Mouse (Mus musculus) lung, postnatal 10 days (tissue): ENCODE data around the gene Nkiras1.
"Not testable (repeated sequence)": the region's sequence is repeated elsewhere in the genome, so short reads cannot be mapped to it uniquely, and the experiment has no call there.

ENCODE experiments used
- DNase-seq: peaks from one replicate; pipeline ENCODE4 v3.0.0; 2021

The Nkiras1 gene

DNA sequence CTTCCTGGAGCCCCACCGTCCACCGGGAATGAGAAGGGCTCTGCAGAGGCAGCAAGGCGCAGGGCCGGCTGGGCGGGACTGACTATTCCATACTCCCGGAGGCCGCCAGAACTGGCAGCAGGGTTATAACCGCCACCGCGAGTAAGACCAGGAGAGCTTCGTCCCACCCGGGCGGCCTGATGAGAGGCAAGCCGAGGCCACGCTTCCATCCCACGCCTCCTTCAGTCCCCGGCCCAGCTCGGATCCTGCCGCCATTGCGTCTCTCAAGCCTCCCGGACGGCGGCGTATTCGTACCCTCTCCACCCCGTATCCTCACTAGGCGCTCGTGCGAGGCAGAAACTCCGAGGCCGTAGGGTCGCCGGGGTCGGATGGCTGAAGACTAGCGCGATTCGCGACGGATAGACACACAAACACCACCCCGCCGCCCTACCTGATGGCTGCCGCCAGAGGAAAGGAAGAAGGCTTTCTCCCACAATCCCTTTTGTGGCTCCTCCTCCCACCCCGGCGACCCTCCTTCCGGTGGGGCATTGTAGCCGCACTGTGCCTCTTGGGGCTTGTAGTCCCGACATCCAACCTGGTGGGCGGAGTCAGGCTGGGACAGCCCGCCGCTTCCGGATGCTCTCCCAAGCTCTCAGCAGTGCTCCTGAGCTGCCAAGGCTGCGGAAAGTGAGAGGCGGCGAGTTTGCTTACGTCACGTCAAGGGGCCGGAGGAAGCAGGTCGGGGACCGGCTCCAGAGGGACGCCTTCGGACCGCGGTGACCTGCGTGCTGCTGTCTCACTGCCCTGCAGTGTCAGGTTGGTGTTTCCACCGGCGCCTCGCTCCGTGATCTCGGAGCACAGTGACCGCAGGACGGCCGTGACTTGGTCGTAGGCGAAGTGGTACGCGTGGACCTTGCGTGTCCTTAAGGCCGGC is at the start of gene Nkiras1, which contains the start of gene Rpl15:
Gene Nkiras1, plus strand, starts transcription at position 608 of the 913 bp plus-strand sequence.
Gene Rpl15, minus strand, starts transcription at position 863 of the 913 bp plus-strand sequence.
- peak; percentile 100 for DNase-seq

DNA sequence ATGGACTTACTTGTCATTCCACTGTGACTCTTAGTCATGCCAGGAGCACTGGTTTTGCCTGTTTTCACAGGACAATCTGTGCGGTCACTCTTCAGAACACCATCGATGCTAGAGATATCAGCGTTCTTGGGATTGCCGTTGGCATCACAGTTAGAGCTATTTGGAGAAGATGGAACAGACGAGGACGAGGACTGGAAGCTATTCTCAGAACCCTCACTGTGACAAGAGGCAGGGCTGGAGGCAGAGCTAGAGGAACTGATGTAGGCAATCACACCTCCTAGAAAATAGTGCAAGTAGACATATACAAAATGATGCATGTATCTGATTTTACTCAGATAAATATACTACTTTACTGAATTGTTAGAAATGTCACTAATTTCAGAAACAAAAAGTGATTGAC is 49.0 kb upstream of the Nkiras1 start:
- no peak for DNase-seq

DNA sequence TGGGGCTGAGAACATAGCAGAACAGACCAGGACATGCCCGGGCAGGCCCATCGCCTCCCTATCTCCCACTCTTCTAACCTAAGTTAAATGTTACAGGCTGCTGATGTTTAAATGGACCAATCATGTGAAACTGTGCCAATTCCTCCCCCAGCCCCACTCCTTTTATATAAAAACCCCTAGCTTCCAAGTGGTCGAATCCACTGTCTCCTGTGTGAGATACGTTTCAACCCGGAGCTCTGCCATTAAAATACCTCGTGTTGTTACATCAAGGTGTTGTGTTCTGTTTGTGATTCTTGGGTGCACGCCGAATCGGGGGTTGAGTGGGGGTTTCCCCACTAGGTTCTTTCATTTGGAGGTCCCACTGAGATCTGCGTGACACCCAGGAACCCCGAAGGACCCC is 45.5 kb upstream of the Nkiras1 start:
- DNase-seq: not testable (repeated sequence)

DNA sequence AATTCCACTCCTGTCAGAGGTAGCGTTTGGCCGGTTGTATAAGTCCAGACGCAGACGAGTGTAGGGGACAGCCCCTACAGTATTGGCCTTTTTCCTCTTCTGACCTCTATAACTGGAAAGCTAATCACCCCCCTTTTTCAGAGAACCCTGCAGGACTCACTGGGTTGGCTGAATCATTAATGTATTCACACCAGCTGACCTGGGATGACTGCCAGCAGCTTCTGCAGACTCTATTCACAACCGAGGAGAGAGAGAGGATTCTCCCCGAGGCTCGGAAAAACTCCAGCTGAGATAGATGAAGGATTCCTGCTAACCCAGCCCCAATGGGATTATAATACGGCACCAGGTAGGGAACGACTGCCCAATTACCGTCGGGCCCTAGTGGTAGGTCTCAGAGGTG is 44.8 kb upstream of the Nkiras1 start:
- DNase-seq: not testable (repeated sequence)

DNA sequence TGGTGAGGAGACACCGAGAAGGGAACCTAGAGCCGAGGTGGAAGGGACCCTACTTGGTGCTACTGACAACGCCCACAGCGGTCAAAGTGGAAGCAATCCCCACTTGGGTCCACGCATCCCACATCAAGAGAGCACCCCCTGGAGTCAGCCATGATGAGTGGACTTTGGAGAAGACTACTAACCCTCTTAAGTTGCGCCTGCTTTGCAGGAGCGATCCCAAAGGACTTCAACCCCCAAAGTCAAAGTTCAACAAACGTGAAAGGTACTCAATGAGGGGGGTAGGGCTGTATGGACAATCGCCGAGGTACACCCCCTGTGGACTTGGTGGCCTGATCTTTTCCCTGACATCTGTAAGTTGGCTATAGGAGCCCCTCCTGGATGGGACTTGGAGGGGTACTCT is 41.2 kb upstream of the Nkiras1 start:
- not testable (repeated sequence) for DNase-seq

DNA sequence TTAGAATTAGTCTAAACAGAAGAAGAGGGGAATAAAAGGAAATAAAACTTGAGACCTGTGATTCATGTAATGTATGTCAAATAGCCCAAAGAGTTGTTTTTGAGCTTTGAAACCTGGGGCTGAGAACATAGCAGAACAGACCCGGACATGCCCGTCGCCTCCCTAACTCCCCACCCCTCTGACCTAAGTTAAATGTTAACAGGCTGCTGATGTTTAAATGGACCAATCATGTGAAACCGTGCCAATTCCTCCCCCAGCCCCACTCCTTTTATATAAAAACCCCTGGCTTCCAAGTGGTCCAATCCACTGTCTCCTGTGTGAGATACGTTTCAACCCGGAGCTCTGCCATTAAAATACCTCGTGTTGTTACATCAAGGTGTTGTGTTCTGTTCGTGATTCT is 39.1 kb upstream of the Nkiras1 start:
- DNase-seq: not testable (repeated sequence)

DNA sequence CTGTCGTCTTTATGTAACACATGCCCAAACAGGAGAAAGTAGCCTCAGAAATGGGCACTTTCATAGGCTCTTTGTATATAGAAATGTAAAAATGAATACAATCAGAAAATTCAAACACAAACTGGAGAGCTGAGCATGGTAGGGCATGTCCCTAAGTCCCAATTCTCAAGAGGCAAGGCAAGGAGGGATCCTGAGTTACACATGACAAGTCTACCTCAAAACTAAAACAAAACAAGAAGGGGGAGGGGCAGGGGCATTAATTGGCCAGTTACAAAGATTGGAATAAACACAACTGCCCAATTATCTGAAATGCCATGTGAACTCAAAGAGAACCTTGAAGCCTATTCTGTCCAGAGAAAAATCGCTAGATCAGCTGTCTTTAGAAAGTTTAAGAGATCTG is 37.9 kb upstream of the Nkiras1 start:
- DNase-seq: no peak

DNA sequence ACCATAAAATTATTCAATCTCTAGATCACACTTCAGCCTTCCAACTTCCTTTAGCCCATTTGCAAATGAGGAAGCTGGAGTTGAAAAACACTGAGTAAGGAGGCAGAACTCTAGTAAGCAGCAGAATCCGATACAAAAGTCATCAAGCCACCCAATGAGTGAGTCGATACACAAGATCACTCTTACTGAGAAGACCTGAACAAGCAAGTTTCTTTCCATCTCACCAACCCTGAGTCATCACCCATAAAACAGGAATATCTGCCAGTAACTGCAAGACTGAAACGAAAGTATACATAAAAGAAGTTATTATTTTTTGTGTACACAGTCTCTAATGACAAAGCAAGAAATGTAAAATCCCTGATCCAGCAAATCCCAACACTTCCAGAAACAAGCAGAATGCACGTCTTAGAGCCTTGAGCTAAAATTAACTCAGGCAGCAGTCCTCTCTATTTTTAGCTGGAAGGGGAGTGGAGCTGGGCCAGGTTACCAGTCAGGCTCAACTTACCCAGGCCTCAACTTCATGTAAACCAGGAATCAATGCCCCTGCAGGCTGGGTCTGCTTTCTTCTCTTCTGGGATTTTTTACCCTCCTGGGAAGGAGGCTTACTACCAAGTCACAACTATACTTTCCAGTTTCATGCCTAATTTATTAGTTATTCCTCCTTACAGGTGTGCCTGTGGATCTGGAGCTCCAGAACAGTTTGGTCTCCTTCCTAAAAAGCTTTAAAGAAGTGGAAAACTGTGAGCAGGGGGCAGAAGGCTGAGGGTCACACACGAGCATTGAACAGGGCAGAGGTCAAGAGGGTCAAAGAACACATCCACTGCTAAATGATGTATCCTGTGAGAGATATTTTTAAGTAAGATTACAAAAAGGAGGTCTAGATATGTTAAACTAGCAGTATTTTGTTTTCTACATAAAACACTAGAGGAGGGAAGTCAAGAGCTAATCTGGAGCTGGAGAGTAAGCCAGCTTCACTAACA is 36.7 kb upstream of the Nkiras1 start:
- no peak for DNase-seq

DNA sequence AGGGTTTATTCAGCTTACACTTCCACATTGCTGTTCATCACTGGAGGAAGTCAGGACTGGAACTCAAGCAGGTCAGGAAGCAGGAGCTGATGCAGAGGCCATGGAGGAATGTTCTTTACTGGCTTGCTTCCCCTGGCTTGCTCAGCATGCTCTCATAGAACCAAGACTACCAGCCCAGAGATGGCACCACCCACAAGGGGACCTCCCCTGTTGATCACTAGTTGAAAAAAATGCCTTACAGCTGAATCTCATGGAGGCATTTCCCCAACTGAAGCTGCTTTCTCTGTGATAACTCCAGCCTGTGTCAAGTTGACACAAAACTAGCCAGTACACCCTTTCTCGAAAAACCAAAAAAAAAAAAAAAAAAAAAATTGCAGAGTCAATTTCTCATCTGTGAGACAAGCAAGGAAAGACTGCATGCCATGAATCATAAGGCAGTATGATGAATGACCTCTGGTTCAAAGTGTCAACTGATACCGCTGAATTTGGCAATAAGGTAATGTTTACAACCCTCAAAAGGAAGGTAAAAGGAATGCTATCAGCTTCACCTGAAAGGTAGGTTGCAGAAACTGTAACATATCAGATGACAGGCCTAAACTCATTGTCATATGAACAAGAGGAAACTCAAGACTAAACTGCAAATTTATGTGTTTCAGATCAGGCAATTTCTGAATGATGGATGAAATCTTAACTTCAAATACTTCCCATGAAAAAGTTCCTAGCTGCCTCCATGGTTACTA is 34.3 kb upstream of the Nkiras1 start:
- DNase-seq: not testable (repeated sequence)

DNA sequence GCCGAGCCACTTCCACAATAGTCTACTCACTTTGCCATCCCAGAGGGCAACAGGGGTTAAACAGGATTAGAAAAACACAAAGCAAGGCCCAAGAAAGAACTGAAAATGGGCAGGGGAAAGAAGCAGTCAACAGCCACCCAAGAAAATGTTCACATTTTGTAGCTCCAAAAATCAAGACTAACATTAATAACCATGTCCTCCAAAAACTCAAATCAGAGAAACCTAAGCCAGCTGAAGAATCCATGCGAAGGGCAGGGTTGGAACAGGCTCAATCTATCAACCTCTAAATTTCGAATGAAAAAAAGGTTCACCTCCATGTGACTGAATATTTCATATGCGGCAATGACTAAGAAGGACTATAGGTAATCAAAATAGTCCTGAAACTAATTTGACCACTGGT is 33.6 kb upstream of the Nkiras1 start:
- no peak for DNase-seq

DNA sequence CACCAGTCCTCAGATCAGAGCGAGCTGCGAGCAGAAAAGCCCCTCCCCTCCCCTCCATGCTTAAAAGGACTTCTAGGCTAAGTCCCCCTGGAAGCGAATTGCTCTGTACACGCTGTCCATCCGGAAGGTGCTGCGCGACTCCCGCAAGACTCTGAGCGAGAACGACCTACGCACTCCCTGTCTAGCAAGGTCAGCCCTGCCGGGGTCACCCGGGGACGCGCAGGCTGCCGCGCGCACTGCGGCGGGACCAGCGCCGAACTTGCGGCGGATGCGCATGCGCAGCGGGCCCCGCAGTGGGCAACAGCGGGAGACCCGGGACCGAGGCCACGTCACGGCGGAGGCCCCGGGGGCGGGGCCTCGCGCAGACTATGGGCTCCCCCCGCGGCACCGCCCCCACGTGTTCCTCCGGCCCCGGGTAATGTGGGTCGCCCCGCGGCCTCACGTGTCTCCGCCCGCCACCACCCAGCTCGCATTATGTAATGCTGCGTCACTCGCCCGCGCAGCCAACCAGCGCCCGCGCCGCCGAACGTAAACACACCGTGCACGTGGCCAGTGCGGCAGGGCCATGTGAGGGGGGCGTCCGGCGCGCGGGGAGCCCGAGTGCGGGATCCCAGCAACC is 32.7 kb upstream of the Nkiras1 start:
- DNase-seq: peak; percentile 98

DNA sequence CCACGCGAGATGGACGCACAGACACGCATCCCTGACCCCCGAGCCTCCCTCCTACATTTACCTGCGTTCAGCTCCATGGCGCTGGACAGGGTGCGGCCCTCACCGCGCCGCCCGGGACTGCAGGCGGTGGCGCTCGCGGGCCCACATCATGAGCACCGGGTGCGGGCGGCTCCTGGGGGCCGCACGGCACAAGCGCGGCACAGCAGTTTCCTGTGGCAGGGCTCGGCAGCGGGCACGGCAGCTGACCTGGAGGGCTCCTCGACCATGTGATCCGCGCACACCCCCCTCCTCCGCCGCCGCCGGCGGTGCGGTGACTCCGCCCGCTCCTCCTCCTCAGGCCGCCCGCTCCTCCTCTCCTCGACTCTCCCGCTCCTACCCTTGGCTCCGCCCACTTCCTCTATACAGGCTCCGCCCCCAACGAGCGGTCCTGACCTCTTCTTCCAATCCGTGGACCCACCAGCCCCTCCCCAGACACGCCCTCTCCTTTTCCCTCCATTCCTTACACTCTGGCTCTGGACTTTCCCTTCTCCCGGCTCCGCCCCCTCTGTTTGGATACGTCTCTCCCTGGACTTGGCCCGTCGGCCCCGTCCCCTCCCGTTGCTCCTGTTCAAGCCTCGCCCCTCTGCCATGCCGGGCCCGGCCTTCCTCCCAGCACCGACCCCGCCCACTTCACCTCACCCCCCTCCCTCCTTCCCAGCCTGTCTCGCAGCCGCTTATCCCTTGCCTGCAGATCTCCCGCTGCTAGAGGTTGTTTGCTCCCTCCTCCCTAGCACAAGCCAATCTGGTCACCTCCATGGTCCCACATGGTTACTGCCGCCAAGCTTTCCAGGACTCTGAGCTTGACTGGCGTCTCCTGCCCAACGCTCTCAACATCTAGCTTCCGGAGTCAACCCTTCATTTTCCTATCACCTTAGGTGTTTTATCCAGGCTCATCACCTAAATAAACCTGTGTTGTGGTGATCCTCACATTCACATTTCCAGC is 31.9 kb upstream of the Nkiras1 start, which contains the start of gene Nr1d2:
Gene Nr1d2, minus strand, starts transcription at position 378 of the 982 bp plus-strand sequence.
- peak; percentile 100 for DNase-seq

DNA sequence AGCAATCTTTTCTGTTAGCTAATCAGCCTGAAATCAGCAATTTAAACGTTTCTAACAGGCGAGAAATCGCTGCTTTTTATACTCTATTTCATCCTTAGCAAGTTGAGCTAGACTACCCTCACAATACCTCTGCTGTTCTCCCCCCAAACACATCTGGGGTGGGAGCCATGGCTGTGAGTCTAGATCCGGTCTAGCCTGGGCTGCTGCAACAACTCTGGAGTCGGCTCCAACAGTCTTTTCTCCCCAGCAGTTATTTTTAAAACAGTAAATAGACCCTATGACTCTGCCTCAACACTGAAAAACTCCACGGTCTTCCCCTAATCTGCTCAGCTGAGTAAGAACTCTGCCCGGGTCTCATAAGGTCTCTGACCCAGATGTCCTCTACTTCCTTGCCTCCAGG is 30.8 kb upstream of the Nkiras1 start:
- DNase-seq: no peak

DNA sequence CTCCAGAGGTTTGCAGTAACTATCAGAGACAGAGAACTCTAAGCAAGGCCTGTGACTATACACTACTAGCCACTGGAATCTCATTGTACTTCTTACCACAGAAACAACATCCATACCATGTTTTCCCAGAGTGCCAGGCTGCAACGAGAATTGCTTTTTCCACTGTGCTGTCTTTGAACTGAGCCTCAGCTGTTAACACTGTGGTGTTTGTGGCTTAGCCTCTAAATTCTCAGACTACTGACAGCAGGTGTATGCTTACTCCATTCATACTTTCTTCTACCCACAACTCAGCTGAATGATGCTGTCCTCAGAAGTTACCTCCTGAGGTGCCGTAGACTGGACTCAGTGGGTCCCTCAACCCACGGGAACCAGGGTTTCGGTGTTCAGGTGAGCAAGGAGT is 29.1 kb upstream of the Nkiras1 start:
- DNase-seq: no peak

DNA sequence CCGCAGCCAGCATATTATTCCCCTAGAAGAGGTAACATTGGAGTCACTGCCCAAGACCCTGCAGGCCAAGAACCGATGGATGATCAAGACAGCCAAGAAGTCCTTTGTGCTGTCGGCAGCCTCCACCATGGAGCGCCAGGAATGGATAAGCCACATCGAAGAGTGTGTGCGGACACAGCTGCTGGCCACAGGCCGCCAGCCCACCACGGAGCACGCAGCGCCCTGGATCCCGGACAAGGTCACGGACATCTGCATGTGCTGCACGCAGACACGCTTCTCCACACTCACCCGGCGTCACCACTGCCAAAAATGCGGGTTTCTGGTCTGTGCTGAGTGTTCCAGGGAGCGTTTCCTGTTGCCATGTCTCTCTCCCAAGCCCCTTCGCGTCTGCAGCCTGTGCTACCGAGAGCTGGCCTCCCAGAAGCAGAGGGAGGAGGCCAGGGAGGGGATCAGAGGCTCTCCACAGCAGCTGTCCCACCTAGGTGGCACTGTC is 28.3 kb upstream of the Nkiras1 start:
- DNase-seq: peak; percentile 14

DNA sequence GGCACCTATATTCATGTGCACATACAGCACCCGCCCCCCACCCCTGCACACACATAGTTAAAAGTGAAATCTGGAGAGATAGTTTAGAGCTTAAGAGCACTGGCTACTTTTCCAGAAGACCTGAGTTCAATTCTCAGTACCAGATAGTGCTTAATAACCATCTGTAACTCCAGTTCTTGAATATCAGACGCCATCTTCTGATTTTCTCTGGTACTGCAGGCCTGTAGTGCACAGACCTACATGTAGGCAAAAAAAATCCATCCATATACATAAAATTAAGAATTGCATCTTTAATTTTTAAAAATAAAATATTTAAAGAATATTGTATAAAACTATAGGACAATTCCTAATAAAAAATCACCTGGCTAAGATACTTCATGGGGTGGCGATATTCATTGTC is 9.7 kb upstream of the Nkiras1 start:
- DNase-seq: no peak

DNA sequence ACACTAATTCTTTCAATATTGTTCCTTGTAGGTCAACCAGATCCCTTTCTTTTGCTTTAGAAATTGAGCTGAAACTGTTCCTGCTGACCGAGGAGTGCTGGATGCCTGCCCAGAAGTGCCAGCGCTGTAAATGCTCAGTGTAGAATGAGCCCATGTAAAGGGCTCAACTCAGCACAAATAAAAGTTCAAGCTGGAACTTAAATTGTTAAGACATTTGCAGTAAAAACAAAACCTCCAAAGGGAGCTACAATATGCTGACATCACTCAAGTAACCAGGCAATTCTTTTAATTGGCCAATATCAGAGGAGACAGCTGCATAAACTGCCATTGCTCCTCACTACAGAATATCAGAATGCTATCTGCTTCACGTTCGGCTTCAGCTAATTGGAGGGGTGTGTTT is 7.5 kb upstream of the Nkiras1 start:
- DNase-seq: no peak

DNA sequence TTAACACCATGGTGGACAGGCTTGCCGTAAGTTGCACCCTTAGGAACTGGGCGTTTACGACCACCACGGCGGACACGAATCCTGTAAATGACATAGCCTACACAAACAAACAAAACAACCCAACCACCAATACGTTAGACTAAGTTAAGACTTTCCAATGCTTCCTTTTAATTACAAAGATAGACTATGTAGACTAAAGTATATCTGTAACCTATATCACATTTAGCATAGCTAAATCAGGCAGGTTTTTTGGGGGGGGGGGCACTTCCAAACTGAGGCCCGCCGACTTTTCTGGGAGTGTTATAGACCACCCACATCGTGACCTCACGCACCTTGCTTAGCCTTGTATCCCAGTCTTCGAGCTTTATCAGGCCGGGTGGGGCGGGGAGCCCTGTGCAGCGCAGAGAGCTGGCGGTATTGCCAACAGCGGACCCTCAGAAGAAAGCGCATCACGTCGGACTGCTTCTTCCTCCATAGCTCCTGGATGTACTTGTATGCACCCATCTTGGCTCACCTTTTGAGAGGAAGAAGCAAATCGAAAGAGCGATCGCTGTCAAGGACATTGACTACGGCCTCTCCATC is 898 bp upstream of the Nkiras1 start:
- DNase-seq: not testable (repeated sequence)

DNA sequence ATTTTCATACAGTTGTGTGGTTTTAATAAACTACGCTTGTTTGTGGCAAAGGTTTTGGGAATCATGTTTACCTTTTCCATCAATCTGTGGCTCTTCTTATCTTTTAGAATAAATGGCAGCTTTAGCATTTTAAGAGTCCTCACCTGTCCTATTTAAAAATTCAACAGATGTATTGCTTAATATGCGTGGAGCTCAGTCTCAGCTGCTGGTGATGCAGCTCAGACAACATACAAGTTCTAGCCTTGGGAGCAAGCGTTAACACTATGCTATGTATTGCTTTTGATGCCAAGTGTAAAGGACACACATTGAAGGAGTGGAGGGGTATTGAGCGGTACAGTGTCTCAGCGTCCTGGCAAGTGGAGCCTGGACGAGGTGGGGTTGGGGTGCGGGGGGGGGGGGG is 730 bp downstream of the Nkiras1 start:
- DNase-seq: no peak

DNA sequence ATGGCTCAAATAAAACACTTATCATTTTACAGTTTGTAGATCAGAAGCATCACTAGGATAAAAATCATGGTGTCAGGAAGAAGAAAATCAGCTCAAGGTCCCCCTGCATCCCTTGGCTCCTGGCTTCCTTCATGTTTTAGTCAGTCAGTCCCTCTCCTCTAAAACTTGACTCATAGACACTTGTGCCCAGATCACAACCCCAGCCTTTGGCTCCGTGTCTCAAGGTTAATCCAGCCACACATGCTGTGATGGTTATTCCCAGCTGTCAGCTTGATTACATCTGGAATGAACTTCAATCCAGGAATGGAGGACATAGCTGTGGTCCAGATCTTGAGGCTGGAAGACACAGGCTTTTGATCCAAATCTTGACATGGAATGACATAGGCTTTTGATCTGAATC is 3.6 kb downstream of the Nkiras1 start:
- DNase-seq: no peak
